Mouse (Mus musculus) gonadal fat pad, adult 2 months (tissue): ENCODE measurements around the gene Gm12117. TPM values are rescaled to one million over a fixed set of nuclear protein-coding genes. Genes with fewer than 3 reads are reported as not detected.

Source experiments
- DNase-seq: peaks from one replicate; pipeline ENCODE4 v3.0.0-alpha.2; 2012; ENCODE audit warnings: low read depth
- polyA plus RNA-seq: library from polyadenylated mRNA; depleted of rRNA; stranded (reverse); fragments of >200 nt; gene quantifications from 2 replicates; pipeline ENCODE4 v1.2.3, GENCODE M21; 2012; rRNA removed

The Gm12117 gene
- polyA plus RNA-seq = not detected in 2 replicates

DNA sequence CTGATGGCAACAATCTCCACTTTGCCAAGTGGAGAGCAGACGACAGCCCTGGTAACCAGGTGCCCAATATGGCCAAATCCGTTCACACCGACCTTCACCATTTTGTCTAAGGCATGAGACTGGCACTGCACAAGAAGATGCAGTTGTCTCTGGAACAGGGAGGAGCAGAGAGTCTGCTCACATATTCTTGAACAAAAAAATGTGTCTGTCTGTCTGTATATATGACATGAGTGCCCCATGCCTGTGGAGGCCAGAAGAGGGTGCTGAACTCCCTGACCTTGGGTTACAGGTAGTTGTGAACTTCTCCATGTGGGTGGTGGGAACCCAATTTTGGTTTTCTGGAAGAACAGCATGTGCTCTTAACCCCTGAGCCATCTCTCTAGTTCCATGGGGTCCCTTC lies at the start of gene Gm12117:
Gene Gm12117 (minus strand): TSS at position 101 of the 400 bp plus-strand sequence.
- no peak for DNase-seq

DNA sequence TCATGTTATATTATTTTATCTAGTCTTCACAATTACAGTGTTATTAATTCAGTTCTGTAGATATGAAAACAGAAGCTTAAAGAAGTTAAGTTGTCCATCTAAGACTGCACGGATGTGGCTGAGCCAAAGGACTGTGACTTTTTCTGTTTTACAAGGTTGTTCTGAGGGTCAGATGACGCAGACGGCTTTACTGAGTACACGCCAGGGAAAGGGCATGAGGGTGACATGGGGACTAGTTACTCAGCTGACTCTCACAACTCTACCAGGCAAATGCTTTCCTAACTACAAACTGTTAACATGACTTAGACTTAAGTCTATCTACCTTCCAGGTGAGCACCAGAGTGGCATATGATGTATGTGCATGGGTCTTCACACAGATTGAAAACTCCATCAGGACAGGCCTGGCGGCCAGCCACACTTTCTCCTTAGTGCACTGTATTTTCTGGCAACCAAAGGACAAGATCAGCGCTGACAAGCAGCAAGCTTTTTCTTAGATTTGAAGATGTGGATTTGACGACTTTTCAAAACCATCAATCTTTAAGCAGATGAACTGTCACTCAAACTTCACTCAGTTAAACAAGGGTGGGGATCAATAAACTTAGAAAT lies 42.6 kb upstream of the Gm12117 start:
- no peak for DNase-seq

DNA sequence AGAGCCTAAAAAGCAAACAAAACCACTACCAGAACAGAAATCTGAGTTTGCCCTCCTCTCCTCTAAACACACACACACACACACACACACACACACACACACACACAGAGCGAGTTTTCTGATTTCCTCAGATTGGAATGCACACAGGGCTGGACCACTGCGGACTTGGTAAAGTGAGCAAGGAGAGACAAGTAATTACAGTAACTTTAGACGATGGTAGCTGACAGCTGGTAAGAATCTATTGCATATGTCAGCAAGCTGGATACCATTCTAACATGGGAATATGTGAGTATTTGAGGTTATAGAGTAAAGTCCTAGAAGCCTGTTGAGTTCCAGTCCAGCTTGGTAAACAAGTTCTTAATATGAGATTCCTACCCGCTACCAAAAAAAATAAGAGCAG lies 33.0 kb upstream of the Gm12117 start:
- no peak for DNase-seq

DNA sequence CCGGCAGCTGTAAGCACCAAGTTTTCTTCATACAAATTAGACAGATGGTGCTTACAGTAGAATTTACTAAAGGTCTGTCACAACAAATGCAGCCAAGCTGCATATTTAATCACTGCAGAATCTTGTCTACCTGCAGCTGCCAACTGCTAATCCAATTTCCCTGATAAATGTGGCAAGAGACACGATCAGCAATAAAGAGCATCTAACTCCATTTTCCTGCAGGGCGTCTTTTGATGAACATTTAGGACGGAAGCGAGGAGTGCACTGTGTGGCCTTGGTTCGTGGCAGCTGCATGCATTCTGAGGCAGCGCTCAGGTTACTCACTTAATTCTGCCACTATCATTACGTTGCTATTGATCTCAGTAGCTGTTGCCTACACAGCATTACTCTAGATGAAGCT lies 24.3 kb upstream of the Gm12117 start:
- no peak for DNase-seq

DNA sequence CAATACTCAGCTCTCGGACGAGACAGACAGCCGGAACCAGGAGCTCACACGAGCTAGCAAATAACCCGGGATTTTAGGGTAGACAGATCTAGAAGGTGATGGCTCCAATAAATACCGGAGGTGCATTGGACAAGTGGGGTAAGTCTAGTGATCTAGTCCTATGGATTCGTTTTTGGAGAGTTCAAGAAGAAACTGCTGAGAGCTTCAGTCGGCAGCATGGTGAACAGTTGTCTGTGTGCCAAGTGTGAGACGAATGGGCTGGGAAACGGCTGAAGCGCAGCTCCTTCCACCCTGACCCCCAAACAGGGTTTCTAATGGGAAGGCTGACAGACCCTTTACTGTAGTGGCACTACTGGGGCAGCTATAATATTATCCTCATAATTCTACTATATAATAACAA lies 22.8 kb upstream of the Gm12117 start:
- DNase-seq = no peak

DNA sequence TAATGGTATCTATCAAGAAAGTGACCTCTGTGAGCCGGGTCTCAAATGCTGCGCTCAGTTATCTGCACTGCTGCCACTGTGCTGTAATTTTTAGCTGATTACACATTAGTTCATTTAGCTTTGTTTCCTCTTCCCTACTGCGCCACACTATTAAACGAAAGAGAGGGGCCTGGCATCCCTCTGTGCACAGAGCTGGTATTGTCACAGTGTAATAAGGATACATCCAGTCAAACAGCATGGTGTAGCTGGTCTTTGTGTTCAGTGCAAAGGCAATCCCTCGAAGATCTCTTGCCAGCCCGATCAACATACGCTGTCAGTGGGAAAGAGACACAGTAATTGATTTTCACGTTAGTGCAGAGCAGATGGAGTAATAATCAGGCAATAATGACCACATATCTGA lies 20.6 kb upstream of the Gm12117 start:
- DNase-seq = no peak

DNA sequence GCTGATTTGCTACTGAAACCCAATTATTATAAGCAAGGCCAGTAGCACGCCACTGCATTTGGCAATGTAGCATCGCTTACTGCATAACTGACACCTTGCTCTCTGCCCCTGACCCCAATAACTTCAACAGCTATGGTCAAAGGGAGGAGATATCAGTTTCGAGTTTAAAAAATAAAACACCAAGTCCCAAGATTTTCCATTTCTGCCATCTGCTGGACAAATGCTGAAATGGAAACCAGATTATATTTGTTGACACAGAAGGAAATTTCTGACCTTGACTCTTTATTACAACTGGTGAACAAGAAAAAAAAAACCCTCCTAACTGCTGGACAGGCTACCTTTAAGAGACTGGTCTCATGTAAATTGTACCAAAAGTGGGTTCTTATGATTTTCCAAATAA lies 18.9 kb upstream of the Gm12117 start:
- no peak for DNase-seq

DNA sequence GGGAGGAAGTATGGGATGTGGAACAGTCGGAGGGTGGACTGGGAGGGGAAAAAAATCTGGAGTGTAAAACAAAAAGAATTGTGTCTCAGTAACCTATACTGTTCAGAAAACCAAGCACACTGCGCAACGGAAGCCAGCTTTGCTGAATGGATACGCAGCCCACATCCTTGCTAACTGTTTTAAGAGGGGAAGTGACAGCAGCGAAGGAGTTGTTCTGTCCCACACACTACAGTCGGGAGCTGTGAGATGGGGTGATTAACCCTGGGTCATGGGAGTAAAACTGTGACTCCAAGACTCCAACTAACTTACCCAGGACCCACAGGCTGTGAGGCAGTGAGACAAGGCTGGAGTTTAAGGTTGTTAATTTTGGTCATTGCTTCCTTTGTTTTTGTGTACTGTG lies 17.5 kb upstream of the Gm12117 start:
- DNase-seq = no peak

DNA sequence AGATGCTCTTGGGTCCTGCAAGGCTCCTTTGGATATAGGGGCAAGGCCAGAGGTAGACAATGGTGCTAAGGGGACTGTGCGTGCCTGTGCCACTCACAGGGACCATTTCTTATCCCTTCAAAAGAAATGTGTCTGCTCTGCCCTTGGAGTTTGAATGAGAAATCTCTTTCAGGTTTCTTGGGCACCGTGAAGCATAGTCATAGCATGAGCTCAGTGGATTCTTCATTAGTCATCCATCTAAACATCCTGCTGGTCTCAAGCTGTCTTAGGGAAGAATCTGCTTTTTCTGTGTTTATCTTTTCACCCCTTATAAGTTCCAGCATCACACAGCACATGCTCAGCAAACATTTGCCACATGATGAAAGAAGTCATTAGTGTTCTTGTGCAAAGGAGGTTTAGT lies 2.0 kb upstream of the Gm12117 start:
- DNase-seq = no peak

DNA sequence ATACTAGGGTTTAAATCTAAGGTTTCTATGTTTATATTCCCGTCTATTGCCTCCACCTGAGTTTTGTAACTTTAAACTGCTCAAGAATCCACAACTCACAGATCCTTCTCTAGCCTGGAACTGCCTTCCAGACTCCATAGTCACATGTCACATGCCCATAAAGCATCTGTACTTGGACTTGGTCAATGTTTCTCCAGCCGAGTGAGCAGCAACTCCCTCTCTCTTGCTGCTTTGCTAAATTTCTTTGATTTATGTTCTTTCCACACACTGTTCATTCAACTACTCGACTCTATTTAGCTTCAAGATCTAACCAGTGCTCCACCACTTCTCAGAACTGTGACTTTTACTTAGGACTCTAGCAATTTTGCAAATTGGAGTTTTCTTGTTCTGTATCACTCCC lies 1.7 kb downstream of the Gm12117 start:
- DNase-seq = no peak

DNA sequence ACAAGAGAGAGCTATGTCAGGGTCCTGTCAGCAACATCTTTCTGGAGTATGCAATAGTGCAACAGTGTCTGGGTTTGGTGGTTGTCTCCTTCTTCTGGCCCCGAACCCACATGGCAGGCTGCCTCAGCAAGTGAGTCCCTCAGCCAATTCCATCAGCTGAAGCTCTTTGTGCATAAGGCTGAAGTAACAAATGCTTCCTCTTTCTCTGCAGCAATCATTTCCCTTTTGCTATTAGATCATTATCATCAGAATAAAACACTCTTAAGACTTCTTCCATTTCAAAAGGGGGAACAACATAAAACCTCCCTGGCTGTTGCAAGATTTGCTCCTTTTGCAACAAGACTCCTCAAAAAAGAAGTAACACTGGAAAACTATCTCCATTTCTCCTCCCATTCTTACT lies 2.2 kb downstream of the Gm12117 start:
- DNase-seq = no peak

DNA sequence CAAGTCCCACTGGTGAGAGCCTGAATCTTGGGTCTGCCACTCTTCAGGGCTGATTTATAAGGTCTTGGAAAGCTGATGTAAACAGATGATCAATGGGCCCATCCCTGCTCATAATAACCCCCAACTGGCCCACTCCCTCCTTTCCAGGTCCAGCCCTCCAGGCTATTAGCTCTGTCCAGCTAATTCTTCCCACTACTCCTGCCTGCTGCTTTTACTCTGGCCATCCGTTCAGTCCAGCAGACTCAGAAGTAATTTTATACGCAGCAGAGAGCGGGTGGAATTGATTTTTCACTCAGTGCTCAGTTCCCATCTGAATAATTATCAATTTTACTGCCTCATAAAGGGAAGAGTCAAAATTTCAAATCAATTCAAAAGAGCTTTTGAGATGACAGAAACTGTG lies 36.2 kb downstream of the Gm12117 start:
- no peak for DNase-seq

DNA sequence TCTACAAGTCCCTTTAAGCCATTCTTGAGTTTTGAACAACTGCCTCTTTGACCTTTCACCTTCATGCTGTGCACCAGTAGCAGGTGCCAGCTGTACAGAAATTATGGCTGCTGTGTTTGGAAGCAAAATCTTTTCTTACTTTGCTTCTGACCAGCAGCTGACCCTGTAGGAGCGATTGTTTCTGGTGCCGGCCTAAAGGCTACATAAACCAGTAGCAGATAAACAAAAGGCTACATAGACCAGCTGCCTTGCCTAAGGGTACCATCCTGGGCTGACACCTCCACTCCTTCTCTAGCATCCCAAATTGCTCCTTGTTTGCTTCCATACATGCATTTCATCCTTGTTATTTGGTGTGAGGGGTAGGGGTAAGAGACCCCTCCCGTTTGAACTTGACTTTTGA lies 42.4 kb downstream of the Gm12117 start:
- no peak for DNase-seq

DNA sequence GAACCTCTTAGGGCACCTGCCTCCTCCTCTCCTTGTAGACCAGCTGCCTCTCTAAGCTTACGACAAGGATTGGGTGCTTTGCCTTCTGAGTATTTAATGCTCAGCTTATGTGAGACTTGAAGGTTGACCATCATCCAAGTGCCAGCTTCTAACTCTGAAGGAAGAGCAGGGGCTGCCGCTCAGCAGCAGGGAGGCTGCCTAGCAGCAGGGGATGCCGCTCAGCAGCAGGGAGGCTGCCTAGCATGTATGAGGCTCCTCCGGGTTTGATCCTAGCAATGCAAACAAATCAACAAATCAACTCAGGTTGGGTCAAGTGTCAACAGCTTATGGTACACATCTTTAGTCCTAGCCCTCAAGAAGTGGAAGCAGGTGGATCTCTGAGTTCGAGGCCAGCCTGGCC lies 44.5 kb downstream of the Gm12117 start:
- no peak for DNase-seq

DNA sequence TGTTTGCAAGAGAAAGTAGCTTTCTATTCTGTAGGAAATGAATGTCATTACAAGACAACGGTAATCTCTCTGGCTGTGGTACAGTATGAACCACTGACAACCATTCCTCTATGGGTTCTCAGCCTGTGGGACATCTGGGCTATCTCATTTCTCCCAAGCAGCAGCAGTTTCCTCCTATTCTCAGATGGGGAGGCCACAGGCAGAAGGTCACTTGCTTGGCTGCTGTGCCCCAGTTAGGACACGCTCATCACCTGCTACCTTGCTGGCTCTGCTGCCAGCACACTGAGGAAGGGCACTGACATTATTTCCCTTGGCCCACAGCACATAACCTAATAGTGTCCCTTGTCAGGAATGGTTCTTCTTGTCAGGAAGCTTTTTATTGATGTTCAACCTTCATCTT lies 48.4 kb downstream of the Gm12117 start:
- no peak for DNase-seq

DNA sequence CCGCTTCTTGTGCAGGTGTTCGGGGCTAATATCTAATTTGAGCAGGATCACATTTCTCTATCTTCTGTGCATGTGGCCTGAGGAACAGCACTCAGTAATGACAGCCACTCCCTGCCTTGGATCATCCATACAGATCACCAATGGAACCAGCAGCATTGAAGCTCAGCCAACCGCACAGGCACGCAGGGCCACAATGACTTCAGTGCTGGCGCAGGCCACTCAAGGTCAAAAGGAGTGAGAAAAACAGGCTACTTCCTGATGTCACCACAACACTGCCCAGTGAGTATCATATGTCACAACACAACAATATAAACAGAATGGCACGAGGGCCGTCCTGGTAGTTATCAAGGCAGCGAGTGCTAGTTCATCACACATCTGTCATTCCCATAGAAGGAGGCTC lies 50.0 kb downstream of the Gm12117 start:
- no peak for DNase-seq

Other genes with a start within 250 kb of the Gm12117 start
- gene Fgf18, start 129.3 kb downstream of the Gm12117 start, polyA plus RNA-seq = 1.1 and 1.4 TPM in 2 replicates
- gene Npm1, start 113.5 kb downstream of the Gm12117 start, polyA plus RNA-seq = 72.6 and 94.8 TPM in 2 replicates
- not detected in 2 replicates for gene Tlx3, start 73.1 kb downstream of the Gm12117 start, polyA plus RNA-seq
- gene Ranbp17, start 237.0 kb upstream of the Gm12117 start, polyA plus RNA-seq = 1.1 and 1.3 TPM in 2 replicates